Mouse (Mus musculus): ENCODE measurements around the gene Trnt1.

- TF ChIP-seq CTCF (conservative IDR thresholded peaks at IDR 0.05; ENCODE audit: low read length) (peak; percentile 21; the same call in 1 of the 2 replicates), POU5F1 (IDR thresholded peaks at IDR 0.05; ENCODE audit: borderline replicate concordance, low read length) (no peak)
These were observed 30.7 kb downstream of the Trnt1 start, which contains the start of gene Crbn for GRCm38 (mm10) chr6:106799333-106800226.

All from E14TG2a.4 (cell line).